Mouse (Mus musculus): ENCODE results near the gene Copb1. TPM values are rescaled to one million over a fixed set of nuclear protein-coding genes. Genes with fewer than 3 reads are reported as not detected.
A peak's percentile ranks its signal among the peaks of the same experiment; 100 is the strongest.

Gene Copb1
- polyA plus RNA-seq, 1 experiment from 2014 or later, result 86.2 TPM

DNA sequence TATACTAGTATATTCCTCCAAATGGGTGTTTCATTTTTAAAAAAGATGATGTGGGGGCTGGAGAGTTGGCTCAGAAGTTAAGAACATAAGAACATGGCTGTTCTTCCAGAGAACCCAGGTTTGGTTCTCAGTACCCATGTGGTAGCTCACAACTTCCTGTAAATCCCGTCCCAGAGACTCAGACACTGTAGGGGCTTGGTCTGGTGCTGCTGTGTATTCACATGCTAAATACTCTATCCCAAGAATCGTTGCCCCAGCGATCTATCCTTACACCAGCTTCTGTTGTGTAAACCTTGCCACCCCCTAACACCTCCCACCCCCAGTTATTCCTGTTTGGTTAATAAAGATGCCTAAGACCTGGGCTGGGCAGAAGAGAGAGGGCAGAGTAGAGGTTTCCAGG, 61.9 kb downstream of the Copb1 start:
- Histone ChIP-seq H3K9ac (replicated peaks) (no peak overlapping the region), H3K27ac (no peak overlapping the region), H3K36me3 (no peaks in the 10 kb centered on the region), H3K4me1 (replicated peaks) (no peaks in the 10 kb centered on the region), H3K9me3 (no peaks in the 10 kb centered on the region), H3K4me2 (replicated peaks) (no peak overlapping the region), H3K4me3 (replicated peaks) (no peak overlapping the region), H3K27me3 (no peaks in the 10 kb centered on the region)
- ATAC-seq, result no peak
- 32% methylated on average over 3 of the region's 3 CpGs for WGBS

DNA sequence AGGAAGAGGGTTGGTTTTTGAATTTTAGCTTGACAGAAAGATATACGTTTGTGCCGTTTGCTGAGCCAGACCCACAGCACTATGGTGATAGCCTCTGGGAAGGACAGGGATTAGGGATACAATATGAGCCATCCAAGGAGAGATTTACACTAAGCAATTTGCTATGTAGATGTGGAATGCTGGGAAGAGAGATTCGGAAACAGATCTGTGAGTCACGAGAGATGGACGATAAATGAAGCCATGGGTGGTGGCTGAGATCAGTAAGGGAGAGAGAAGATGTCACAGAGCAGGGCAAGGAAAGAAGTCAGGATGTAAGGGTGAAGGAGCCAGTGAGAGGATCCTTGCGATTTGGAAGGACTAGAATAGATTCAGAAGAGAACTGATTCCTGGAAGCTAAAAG, 71.1 kb downstream of the Copb1 start:
- no peak overlapping the region for H3K9ac ChIP-seq (replicated peaks)
- no peaks in the 10 kb centered on the region for H3K36me3 ChIP-seq
- ATAC-seq, result no peak
- WGBS, result 78% methylated on average over 6 of the region's 6 CpGs
- H3K4me2 ChIP-seq (replicated peaks), result no peak overlapping the region
- no peak overlapping the region for H3K27ac ChIP-seq
- no peaks in the 10 kb centered on the region for H3K27me3 ChIP-seq
- peaks cover 7% of the 10 kb centered on the region for H3K4me1 ChIP-seq (replicated peaks)
- H3K9me3 ChIP-seq, result no peaks in the 10 kb centered on the region; the same call in 1 of the 2 replicates
- no peak overlapping the region for H3K4me3 ChIP-seq (replicated peaks)

DNA sequence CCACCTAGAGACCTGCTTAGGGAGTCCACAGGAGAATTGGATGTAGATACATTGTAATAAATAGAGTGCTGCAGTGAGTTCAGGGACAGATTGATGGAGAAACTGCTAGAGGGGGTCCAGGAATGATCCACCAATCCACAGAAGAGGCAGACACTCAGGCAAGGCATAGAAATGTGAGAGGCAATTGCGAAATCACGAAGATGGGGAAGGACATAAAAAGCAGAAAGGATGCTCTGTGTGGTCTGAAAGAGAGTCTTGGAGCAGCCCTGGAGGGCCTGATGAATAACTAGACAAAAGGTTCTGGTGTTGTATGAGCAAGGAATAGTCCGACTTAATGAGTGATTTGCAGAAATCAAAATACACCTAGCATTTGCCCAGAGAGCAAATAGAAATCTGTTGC, 71.8 kb downstream of the Copb1 start:
- 92% methylated on average over 3 of the region's 3 CpGs for WGBS
- Histone ChIP-seq H3K27ac (no peak overlapping the region), H3K4me3 (replicated peaks) (no peak overlapping the region), H3K9ac (replicated peaks) (no peak overlapping the region), H3K36me3 (no peaks in the 10 kb centered on the region), H3K9me3 (no peaks in the 10 kb centered on the region; the same call in 1 of the 2 replicates), H3K4me2 (replicated peaks) (no peak overlapping the region), H3K4me1 (replicated peaks) (peaks cover 7% of the 10 kb centered on the region), H3K27me3 (no peaks in the 10 kb centered on the region)
- ATAC-seq, result no peak

DNA sequence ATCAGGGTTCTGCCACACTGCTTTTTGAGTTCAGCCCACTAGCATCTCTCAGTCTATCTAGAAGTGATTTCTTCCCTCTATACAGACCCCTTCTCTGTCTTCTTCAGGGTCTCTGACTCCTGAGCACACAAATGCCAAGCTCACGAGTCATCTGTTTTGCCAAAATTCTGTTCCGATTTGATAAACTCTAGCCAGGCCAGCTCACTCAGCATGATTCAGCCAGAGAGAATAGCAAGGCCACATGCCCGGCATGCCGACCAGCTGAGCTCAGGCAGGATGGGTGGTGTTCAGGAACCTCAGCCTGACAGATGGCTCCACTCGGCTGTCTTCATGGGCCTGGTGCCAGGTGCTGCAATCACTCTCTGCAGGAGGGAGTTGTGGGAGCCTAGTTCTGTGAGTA, 73.1 kb downstream of the Copb1 start:
- no peaks in the 10 kb centered on the region for H3K27me3 ChIP-seq
- no peak overlapping the region for H3K4me2 ChIP-seq (replicated peaks)
- 33% methylated on average over 5 of the region's 5 CpGs for WGBS
- H3K4me3 ChIP-seq (replicated peaks), result no peak overlapping the region
- no peaks in the 10 kb centered on the region for H3K9me3 ChIP-seq
- peak; percentile 56; the same call in 1 of the 2 replicates for ATAC-seq
- no peak overlapping the region for H3K9ac ChIP-seq (replicated peaks)
- H3K27ac ChIP-seq, result no peak overlapping the region
- no peaks in the 10 kb centered on the region for H3K36me3 ChIP-seq
- peaks cover 7% of the 10 kb centered on the region for H3K4me1 ChIP-seq (replicated peaks)

DNA sequence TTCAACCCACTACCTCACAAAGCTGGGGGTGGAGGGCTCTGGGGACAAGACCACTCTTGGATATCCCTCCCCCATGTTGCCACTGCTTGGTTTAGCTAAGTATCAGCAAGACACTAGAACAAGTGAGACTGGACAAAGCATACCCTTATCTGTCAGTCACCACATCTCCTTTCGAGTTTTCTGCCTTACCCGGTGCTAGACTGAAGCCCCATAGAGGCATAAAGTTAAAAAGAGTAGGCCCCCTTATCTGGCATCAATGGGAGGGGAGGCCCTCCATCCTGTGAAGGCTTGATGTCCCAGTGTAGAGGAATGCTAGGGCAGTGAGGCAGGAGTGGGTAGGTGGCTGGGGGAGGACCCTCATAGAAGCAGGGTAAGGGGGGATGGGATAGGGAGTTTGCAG, 77.9 kb downstream of the Copb1 start:
- Histone ChIP-seq H3K4me1 (replicated peaks) (peaks cover 5% of the 10 kb centered on the region), H3K9ac (replicated peaks) (no peak overlapping the region), H3K9me3 (no peaks in the 10 kb centered on the region), H3K4me3 (replicated peaks) (no peak overlapping the region), H3K36me3 (no peaks in the 10 kb centered on the region), H3K4me2 (replicated peaks) (no peak overlapping the region), H3K27ac (no peak overlapping the region), H3K27me3 (no peaks in the 10 kb centered on the region)
- ATAC-seq, result no peak
- 67% methylated on average over 2 of the region's 2 CpGs for WGBS

DNA sequence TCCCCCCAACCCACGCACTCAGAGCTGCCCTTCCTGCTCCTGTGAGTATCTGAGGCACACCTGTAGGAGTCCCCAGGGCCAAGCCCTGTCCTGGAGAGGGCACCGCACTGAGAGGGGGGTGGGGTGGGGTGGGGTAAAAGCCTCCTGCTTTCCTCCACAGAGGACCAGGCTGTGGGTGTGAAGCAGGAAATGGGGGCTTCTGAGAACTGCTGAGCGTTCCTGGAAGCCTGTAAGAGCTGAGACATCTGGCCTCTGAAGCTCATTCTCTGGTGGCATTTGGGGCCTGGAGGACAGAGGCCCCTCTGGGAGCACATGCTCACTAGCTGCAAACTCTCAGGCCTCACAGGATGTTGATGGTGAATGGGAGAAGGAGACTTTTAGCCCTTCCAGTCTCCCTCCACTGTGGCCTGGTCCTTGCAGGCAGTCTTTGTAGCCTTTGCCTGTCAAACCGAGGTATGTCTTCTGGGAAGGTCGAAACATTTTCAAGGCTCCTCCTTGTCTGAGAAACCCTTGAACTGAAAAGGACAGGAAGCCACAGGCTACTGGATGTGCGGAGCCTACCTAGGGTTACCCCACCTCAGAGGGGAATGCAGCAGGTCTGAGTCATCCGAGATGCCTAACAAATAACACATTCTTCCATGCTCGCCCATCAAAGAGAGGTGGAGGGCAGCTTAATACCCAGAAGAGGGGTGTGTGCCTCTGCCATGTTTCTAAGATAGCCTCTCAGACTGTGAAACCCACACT, 83.0 kb downstream of the Copb1 start:
- H3K36me3 ChIP-seq, result no peaks in the 10 kb centered on the region
- WGBS, result 68% methylated on average over 8 of the region's 8 CpGs
- ATAC-seq, result no peak
- H3K9ac ChIP-seq (replicated peaks), result no peak overlapping the region
- H3K4me1 ChIP-seq (replicated peaks), result no peaks in the 10 kb centered on the region
- no peak overlapping the region for H3K4me3 ChIP-seq (replicated peaks)
- no peaks in the 10 kb centered on the region for H3K9me3 ChIP-seq
- H3K27me3 ChIP-seq, result no peaks in the 10 kb centered on the region
- no peak overlapping the region for H3K4me2 ChIP-seq (replicated peaks)
- H3K27ac ChIP-seq, result no peak overlapping the region

DNA sequence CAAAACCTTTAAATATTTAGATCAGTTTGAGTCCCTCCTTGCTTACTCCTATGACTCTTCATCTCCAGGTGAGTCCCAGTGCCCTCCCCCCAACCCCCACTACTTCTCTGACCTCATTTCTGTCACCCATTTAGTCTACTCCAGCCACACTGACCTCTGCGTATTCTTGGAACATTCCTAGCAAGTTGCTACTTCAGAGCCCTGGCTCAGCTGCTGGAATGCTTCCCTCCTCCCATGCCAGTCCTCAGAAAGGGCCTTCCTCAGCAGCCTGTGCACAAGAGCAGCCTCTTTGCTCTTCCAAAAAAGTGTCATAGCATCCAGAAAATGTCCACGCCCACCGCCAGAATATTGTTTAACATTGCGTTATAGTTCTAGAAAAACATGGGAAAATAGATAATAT, 84.5 kb downstream of the Copb1 start:
- 95% methylated on average over 4 of the region's 4 CpGs for WGBS
- ATAC-seq, result no peak
- Histone ChIP-seq H3K4me1 (replicated peaks) (no peaks in the 10 kb centered on the region), H3K27ac (no peak overlapping the region), H3K4me2 (replicated peaks) (no peak overlapping the region), H3K27me3 (no peaks in the 10 kb centered on the region), H3K36me3 (no peaks in the 10 kb centered on the region), H3K4me3 (replicated peaks) (no peak overlapping the region), H3K9me3 (no peaks in the 10 kb centered on the region), H3K9ac (replicated peaks) (no peak overlapping the region)

DNA sequence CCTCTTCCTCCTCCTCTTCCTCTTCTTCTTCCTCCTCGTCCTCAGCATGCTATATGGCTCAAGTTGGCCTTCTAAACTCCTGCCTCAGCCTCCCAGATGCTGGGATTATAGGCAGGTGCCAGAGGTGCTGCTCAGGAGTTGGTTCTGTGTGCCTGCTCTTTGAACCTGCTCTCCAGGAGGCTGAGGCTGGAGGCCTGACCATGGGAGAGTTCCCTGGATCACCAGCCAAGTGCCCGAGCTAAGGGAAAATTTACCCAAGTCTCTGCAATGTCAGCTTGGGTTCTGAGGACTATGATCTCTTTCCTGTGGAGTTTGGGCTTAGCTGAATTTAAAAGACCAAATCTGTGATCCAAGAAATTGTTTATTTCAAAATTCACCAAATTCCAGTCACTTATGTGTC, 85.1 kb downstream of the Copb1 start:
- Histone ChIP-seq H3K4me2 (replicated peaks) (no peak overlapping the region), H3K27me3 (no peaks in the 10 kb centered on the region), H3K36me3 (no peaks in the 10 kb centered on the region), H3K4me1 (replicated peaks) (no peaks in the 10 kb centered on the region), H3K4me3 (replicated peaks) (no peak overlapping the region), H3K9ac (replicated peaks) (no peak overlapping the region), H3K9me3 (no peaks in the 10 kb centered on the region), H3K27ac (no peak overlapping the region)
- 65% methylated on average over 2 of the region's 2 CpGs for WGBS
- no peak for ATAC-seq

Other genes starting within 250 kb of the Copb1 start
- 18.6 and 21.6 TPM in 2 replicates for gene Rras2, start 136.9 kb downstream of the Copb1 start, polyA plus RNA-seq (2015; fragmentation: Nextera tagmentation; extraction: Ambion mirVana)
- 416 and 422 TPM in 2 replicates for gene Psma1, start 21.4 kb upstream of the Copb1 start, polyA plus RNA-seq (2015; fragmentation: Nextera tagmentation; extraction: Ambion mirVana)
- gene Pde3b, start 160.6 kb upstream of the Copb1 start, polyA plus RNA-seq (2015; fragmentation: Nextera tagmentation; extraction: Ambion mirVana), result 4.3 and 4.9 TPM in 2 replicates